Mouse (Mus musculus) small intestine, adult 2 months (tissue): ENCODE data around the gene Ndufa8.

Experiments
- CTCF ChIP-seq: fragments of 200-500 bp; IDR thresholded peaks from 2 replicates; pipeline ENCODE4 v1.5.1; 2012; ENCODE audit warnings: low read depth, mild to moderate bottlenecking, control low read depth, inconsistent platforms, low read length, moderate library complexity, mixed read lengths; ENCODE audit not compliant: insufficient replicate concordance, insufficient read length; ENCODE audit errors: extremely low read depth
- POLR2A ChIP-seq: fragments of 200-500 bp; IDR thresholded peaks from 2 replicates; pipeline ENCODE4 v1.6.1; 2012; ENCODE audit warnings: low read depth, mild to moderate bottlenecking, control low read depth, inconsistent platforms, low read length, moderate library complexity

DNA sequence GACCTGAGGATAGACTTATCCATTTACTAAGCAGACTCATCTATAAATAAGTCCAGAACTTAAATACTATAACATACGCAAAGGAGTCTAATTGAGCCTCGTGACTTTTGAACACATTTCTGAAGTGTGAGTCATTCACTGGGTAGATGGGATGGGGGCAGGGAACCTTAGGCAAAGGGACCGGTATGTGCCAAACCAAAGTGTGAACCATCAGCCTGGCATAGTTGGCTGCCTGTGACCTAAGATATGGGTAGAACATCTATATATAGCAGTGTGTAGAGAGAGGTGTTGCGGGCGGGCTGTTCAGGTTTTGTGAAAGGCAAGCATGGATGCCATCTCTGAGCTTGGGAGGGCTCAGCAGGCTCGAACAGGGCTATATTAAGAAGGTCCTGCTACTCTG, 54.9 kb downstream of the Ndufa8 start:
- TF ChIP-seq CTCF = no peak
- no peak for TF ChIP-seq POLR2A
